Mouse (Mus musculus): ENCODE results near the gene Alkbh4.
"Not testable (repeated sequence)": the region's sequence is repeated elsewhere in the genome, so short reads cannot be mapped to it uniquely, and the experiment has no call there.

The Alkbh4 gene

DNA sequence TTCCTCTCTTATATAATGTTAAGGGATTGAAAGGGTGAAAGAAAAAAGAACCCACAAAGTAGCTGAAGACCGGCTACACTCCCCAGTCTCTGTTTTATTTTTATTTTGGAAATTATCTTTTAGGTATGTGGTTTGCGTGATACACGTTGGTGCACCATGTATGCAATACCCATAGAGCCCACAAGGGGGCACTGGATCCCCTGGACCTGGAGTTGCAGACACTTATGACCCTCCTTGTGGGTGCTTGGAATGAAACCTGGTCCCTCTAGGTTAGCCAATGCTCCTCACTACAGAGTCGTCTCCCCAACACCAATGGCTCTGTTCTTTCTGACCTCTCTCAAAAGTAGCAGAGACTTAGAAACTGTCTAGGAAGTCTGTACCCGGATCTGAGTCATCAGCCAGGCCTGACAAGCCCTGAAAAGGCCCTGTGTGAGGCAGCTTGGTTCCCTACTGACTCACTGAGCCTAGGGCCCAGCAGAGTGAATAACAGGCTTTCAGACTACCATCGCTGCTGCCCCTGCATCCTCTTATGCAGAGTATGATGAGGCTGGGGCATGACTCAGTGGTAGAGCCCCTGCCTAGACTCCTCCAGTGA is 7.3 kb downstream of the Alkbh4 start:
- no peak for DNase-seq

DNA sequence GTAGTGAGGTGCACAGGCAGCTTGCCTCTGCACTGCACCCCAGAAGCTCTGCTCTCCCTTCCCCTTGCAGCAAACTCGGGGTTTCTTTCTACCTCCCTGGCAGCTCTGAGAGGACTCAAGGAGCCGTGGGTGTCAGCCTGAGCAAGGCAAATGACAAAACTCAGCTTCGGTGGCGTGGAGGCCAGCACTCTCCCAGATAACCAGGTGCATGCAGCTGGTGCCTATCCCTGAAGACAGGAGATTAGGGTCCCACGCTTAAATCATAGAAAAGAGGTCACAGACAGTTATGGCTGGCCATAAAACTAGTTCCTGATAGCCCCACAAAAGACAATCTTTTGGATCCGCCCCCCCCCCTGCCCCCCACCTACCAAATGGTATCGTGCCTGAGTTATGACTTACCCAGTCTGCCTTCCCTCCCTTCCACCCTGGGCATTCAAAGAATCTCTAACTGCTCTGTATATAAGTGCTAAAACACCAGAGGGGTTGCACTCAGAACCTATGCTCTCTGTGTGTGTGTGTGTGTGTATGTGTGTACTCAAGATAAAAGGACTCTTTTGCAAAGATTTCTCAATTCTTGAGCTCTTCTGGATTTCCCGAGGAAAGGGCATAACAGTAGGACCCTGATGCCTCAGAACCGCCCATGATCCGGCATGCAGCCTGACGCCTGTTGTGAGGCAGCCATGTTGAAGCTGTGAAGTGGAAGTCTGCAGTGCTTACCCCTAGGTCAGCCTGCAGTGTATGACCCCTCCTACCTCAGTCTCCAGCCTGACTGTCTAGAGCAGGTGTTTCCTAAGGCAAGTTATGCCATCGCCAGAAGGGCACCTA is 8.9 kb downstream of the Alkbh4 start:
- peak; percentile 31 for DNase-seq

GRCm38 (mm10) chr5:136146936-136147335 is 11.0 kb downstream of the Alkbh4 start:
- no peak for DNase-seq

DNA sequence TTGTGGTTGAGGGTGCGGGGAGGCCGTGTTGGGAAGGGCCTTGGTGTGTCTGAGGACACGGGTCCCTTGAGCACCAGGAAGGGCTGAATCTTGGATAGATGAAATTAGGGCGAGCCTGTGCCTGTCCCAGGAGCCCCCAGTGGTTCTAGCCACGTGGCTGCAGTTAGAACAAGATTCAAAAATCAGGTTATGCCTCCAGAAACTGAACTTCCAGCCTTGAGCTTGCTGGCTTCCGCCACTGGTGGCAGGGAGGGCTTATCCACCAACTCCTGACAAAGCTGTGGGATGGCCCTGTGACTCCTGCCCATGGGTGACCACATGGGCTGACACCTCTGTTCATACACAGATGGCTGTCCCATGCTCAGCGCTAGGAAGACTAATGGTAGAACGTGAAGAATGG is 11.8 kb downstream of the Alkbh4 start:
- no peak for DNase-seq

- not testable (repeated sequence) for DNase-seq
Observed at GRCm38 (mm10) chr5:136149134-136149576, 13.2 kb downstream of the Alkbh4 start.

DNA sequence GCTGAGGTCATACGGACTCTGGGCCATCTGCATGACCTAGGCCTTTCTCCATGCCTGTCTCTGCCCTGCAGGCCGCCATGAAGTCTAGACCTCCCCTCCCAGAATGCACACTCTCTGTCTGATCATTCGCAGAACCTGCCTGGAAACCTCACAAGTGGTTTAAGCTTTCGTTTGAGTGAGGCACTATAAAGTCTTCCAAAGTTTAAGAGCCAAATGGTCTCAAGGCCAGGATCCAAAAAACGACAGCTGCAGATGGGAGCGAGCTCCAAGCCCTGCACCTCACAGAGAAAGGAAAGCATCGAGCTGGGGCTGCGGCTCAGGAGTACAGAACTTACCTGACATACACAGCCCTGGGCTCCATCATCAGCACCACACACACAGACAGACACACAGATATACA is 16.4 kb downstream of the Alkbh4 start:
- no peak for DNase-seq

DNA sequence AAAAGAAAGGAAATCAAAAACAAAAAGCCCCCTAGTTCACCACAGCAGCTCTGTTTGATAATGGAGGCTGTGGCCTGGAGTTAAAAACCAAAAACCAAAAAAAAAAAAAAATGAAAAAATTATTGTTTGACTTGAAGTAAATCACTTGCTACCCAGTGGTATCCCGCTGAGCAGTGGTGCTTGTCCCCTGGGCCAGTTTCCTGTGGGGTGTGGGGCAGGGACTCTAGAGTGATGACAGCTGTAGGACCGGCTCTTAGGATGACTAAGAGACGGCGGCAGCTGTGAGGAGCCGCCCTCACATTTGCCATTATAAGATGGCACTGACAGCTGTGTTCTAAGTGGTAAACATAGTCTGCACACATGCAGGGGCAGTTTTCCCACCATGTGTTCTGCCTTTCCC is 19.5 kb downstream of the Alkbh4 start:
- DNase-seq, result peak; percentile 51

DNA sequence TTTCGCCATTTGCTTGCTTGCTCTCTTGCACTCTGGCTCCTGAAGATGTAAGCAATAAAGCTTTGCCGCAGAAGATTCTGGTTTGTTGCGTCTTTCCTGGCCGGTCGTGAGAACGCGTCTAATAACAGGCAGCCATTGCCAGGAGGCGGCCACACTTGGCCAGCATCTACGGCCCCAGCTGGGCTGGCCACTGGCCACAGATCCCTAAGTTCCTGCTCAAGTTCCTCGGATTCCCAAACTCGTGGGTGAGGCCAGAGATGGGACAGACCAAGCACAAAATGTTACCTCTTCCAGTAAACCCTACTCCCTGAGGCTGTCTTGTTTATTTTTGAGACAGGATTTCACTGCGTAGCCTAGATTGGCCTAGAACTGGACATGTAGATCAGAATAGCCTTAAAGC is 24.1 kb downstream of the Alkbh4 start:
- peak; percentile 66 for DNase-seq

DNA sequence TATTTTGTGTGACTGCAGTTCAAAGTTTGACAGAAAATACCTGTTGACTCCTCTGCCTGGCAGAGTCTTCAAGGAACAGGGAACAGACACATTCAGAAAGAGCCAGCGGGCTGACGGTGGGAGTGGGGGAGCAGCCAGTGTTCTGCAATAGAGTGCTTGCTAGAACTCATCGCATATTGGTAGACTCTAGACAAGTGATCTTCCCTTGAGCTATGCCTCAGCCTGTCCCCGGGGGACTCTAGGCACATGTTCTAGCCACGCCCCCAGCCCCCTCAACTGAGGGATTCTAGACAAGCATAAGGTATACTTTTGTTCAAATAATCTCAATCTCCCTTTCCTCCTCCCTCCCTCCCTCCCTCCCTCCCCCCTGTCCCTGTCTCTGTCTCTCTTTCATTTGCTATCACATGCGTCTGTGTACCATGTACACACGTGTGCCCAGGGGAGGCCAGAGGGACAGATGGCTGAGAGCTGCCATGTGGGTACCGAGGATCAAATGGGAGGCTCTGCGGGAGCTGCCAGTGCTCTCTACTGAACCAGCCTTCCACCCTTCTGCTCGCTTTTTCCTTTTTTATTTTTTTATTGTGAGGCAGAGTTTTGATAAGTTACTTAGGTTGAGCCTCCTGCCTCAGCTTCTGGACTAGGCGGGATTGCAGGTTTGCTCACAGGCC is 28.0 kb downstream of the Alkbh4 start:
- no peak for DNase-seq

DNA sequence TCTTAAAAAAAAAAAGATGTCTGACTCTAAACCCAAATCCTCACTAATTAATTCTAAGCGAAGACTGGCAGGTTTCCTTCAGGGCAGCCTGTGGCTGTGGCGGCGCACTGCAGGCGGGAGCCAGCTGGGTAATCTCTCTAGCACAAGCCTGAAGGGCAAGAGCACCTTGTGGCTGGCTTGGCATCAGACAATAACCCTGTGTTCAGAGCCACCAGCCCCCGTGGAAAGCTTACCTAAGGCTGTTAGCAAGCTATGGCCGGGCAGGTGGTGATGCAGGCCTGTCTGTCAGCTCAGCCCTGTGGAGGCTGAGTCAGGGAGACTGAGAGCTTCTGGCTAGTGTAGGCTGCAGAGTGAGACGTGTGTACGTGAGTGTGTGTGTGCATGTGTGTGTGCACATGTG is 29.3 kb downstream of the Alkbh4 start:
- no peak for DNase-seq

- DNase-seq, result no peak
Observed at GRCm38 (mm10) chr5:136167296-136167695, 31.4 kb downstream of the Alkbh4 start.

DNA sequence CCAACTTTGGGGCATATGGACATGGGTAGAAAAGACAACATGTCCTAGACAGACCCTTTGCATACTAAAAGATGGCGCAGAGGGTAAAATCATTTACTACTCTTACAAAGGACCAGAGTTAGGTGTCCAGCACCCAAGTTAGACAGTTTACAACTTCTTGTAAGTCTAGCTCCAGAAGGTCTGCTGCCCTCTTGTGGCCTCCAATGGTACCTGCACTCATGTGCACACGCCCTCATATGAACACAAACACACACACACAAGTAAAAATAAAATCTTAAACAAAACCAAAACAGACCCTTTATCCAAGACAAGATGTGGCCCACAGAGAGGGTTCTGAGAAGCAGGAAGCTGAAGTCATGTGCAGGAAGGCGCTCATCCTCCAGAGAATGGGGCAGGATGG is 32.1 kb downstream of the Alkbh4 start:
- no peak for DNase-seq

DNA sequence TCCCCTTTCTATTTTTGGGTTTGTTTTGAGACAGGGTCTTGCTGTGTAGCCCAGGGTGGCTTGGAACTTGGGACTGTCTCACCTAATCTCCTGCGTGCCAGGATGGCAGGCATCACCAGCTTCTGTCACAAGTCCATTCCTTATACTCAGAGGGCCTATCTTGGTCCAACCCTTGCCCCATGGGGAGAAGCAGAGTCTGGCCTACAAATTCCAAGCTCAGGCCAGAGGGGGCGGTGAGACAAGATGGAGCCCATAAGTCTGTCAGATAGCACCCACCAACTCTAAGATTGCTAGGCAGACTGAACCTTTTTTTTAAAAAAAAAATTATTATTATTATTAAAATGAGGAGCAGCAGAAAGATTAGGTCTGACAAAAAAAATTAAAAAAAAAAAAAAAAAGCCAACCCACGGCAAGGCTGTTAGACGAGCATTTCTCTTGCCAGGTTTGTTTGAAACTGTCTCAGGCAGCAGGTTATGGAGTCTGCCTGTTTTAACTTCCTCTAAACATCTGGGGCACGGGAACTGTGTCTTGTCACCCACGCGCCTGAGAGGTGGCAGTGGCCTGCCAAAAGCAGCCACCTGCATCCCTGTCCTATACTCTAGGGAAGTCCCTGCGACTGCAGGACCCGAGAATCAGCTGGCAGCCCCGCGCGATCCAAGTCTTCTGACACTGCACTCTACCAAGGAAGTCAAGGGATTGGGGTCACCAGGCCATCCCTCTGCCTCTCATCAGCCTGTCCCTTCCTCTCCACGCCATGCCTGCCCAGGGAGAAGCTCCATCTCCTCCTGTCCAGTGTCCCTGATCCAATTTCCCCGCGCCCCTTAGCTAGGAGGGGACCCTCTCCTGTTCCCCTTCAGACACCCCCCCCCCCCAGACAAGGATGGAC is 33.9 kb downstream of the Alkbh4 start:
- DNase-seq, result peak; percentile 39

DNA sequence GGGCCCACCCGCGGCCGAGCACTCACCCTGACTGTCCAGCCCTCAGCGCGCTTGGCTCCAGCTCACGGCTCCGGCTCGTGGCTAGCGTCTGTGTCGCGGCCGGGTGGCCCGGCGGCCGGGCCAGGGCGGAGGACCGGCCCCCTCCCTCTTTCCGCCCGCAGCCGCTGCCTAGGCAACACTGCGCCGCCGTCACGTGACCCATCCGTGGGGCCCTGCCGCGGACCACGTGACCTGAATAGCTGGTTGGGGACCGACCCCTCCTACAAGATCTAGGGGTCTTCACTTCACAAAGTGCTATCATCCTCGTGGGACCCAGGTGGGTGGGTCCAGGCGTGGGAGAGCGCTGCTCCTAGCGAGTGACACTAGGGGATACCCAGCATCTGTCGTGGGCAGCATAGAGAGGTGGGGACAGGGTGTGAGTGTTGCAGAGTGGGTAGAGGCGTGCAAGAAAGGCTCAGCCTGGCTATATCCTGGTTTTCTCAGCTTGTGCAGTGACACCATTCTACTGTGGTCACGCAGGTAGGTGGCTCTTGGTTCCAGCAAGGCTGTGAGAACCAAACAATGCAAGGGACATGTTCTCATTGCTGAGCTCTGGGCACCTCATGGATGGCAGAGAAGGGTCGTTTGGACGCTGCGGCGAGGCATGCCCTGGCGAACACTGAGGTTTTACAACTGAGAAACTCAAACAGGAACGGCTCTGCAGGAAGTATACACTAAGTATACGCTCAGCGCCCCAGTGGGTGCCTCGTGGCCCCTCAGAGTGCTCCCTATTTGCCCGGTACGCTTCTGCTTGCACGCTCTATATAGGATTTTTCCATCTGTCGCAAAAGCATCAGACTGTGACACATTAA is 34.8 kb downstream of the Alkbh4 start, which contains the start of gene Orai2:
Orai2 (minus strand) TSS at position 202 of the 851 bp plus-strand sequence.
- DNase-seq, result peak; percentile 88

DNA sequence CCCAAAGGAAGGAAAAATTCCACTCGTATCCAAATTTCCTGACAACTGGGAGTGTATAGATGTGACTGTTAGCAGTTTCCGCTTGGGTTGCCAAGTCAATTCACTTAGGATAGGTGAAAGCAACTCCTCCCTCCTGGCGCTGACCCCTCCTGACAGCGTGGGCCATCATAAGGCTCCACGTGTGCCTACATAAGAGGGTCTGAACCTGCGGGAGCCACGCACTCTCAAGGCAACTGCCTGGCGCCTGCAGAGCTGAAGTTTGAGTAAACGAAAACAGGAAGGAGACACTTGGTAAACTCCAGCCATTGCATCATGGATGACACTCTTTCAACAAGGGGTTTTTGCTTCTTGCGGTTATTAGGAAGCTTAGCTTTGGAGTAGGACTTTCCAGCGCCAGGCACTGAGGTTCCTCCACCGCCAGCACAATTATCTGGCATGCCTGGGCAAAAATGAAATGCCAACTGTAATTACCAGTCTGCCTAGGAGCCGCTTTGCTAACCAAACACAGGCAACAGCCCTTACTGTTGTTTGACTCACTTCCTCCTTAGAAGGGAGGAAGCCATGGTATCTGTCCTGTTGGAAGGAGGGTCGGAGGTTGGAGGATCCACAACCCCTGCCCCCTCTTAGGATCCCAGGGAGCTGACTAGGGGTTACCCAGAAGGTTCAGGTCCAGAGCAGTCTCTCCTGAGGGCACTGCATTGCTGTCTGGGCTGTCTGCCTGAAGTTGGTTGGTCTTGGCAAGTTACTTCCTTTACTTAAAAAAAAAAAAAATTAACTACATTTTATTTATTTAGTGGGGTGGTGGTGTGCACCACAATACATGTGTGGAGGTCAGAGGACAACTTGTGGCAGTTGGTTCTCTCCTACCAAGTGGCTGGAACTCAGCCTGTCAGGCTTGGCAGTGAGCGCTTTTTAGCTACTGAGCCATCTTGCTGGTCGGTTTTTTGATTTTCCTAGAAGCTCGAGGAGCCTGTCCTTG is 35.7 kb downstream of the Alkbh4 start:
- peak; percentile 12 for DNase-seq

DNA sequence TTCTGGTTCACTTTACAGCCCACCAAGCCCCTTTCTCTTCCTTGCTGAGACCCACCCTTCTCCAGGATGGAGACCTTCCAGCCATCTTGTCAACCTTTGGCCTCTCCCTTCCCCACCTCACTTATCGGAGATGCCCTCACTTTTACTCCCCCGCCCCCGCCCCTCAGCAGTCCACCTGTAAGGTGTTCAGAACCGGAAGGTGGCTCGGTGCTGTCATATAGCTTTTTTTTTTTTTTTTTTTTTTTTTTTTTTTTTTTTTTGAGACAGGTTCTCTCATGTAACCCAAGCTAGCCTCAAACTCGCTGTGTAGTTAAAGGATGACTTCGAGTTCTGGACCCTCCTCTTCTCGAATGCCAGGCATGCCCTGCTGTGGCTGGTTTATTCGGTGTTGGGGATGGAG is 37.0 kb downstream of the Alkbh4 start:
- no peak for DNase-seq

- peak; percentile 77 for DNase-seq
Observed at GRCm38 (mm10) chr5:136173606-136174463, 37.9 kb downstream of the Alkbh4 start.

GRCm38 (mm10) chr5:136179594-136179993 is 43.6 kb downstream of the Alkbh4 start:
- DNase-seq, result no peak

DNA sequence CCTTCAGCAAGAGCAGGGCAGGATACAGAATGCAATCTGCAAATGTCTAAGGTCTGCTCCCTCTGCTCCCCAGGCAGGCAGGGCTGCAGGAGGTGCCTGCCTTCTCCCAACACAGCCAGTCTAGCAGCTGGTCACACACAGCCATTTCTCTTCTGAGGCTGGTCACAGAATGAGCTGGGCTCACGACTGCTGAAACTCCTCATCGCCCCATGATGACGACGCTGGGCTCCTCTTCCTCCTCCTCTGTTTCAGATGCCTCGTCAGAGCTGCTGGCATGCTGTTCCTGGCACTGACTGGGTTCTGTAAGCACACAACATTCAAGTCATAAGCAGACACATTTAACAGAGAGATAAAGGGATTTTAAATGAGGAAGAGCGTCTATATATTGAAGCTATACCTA is 45.3 kb downstream of the Alkbh4 start:
- DNase-seq, result no peak

GRCm38 (mm10) chr5:136182049-136182448 is 46.1 kb downstream of the Alkbh4 start:
- no peak for DNase-seq

All from kidney, postnatal 14 days (tissue).